Mouse (Mus musculus) ovary, postnatal 10 days (tissue): ENCODE results near the gene Gpr142.

ENCODE experiments used
- DNase-seq: peaks from one replicate; pipeline ENCODE4 v3.0.0; 2022; ENCODE audit warnings: low spot score

The Gpr142 gene

GRCm38 (mm10) chr11:114798624-114799023, at the start of gene Gpr142:
Gene Gpr142 (plus strand): TSS chr11:114798924.
- no peak for DNase-seq

GRCm38 (mm10) chr11:114764820-114765818, 33.6 kb upstream of the Gpr142 start, which contains the start of gene Kif19a:
Gene Kif19a (plus strand): TSS chr11:114765388.
- no peak for DNase-seq

GRCm38 (mm10) chr11:114769911-114770310, 28.8 kb upstream of the Gpr142 start:
- DNase-seq = no peak

- DNase-seq = no peak
These were observed 26.8 kb upstream of the Gpr142 start for GRCm38 (mm10) chr11:114771896-114772295.

GRCm38 (mm10) chr11:114780076-114780475, 18.6 kb upstream of the Gpr142 start:
- DNase-seq = no peak

GRCm38 (mm10) chr11:114785892-114786291, 12.8 kb upstream of the Gpr142 start:
- no peak for DNase-seq

- DNase-seq = no peak
These were observed 12.4 kb upstream of the Gpr142 start for GRCm38 (mm10) chr11:114786326-114786725.

- DNase-seq = no peak
These were observed 11.1 kb upstream of the Gpr142 start for GRCm38 (mm10) chr11:114787611-114788010.

GRCm38 (mm10) chr11:114789061-114789714, 9.5 kb upstream of the Gpr142 start:
- DNase-seq = peak; percentile 78

- DNase-seq = no peak
These were observed 9.0 kb upstream of the Gpr142 start for GRCm38 (mm10) chr11:114789716-114790115.

GRCm38 (mm10) chr11:114790171-114790570, 8.6 kb upstream of the Gpr142 start:
- DNase-seq = no peak

GRCm38 (mm10) chr11:114790841-114791240, 7.9 kb upstream of the Gpr142 start:
- DNase-seq = no peak

GRCm38 (mm10) chr11:114791351-114791889, 7.3 kb upstream of the Gpr142 start:
- DNase-seq = no peak

- no peak for DNase-seq
These were observed 6.8 kb upstream of the Gpr142 start for GRCm38 (mm10) chr11:114791891-114792411.

- no peak for DNase-seq
These were observed 5.7 kb upstream of the Gpr142 start for GRCm38 (mm10) chr11:114792931-114793494.

- no peak for DNase-seq
These were observed 4.7 kb upstream of the Gpr142 start for GRCm38 (mm10) chr11:114793868-114794545.

- DNase-seq = no peak
These were observed 4.0 kb upstream of the Gpr142 start for GRCm38 (mm10) chr11:114794691-114795090.

- DNase-seq = peak; percentile 37
These were observed 3.4 kb upstream of the Gpr142 start for GRCm38 (mm10) chr11:114795231-114795746.

- no peak for DNase-seq
These were observed 2.8 kb upstream of the Gpr142 start, which contains the start of gene Btbd17 for GRCm38 (mm10) chr11:114795848-114796322. Gene Btbd17 (minus strand): TSS chr11:114795945.

GRCm38 (mm10) chr11:114797176-114797575, 1.5 kb upstream of the Gpr142 start:
- no peak for DNase-seq

GRCm38 (mm10) chr11:114797981-114798380, 743 bp upstream of the Gpr142 start:
- DNase-seq = no peak
